Mouse (Mus musculus) gastrocnemius, adult 2 months (tissue): Measurements from ENCODE around the gene Lig1. TPM values are rescaled to one million over a fixed set of nuclear protein-coding genes. Genes with fewer than 3 reads are reported as not detected.
"Not testable (repeated sequence)": the region's sequence is repeated elsewhere in the genome, so short reads cannot be mapped to it uniquely, and the experiment has no call there.

ENCODE experiments used
- DNase-seq: peaks from one replicate; pipeline ENCODE4 v3.0.0; 2022
- H3K27ac ChIP-seq: fragments of 200-600 bp; 2 replicates; pipeline ENCODE4 v1.8.1; 2022; ENCODE audit warnings: mild to moderate bottlenecking
- H3K4me3 ChIP-seq: fragments of 200-600 bp; 2 replicates; pipeline ENCODE4 v1.8.1; 2022; ENCODE audit warnings: mild to moderate bottlenecking, moderate library complexity
- CTCF ChIP-seq: fragments of 200-600 bp; IDR thresholded peaks from 2 replicates; pipeline ENCODE4 v1.8.1; 2022; ENCODE audit warnings: antibody characterized with exemption, mild to moderate bottlenecking, moderate library complexity
- intact Hi-C: fragments of 180-260 bp; cut with DNase I; formaldehyde crosslinking; loops from one replicate; pipeline ENCODE4 v1.15.1; 2025
- long read RNA-seq, 2 experiments: library from polyadenylated mRNA; stranded (forward); transcript quantifications; one replicate each; pipeline ENCODE4 v2.0.0; 2021
- total RNA-seq, 2 experiments: library from RNA; stranded (reverse); gene quantifications; 2 replicates each; pipeline ENCODE4 v1.2.3; 2021

The Lig1 gene
- 1 to 10 TPM; 1.1 to 1.4 TPM for total RNA-seq
- long read RNA-seq, experiment 1, partial matches to known transcripts = 1 of 2 reads
- long read RNA-seq, experiment 1, other reads (novel, unspliced or antisense) = 1 of 2 reads
- long read RNA-seq, experiment 2, partial matches to known transcripts = 0 of 2 reads
- long read RNA-seq, experiment 2, other reads (novel, unspliced or antisense) = 2 of 2 reads

GRCm38 (mm10) chr7:13277081-13277480, at the start of gene Lig1:
Gene Lig1, plus strand, starts transcription at chr7:13277283.
- intact Hi-C loops = loop anchor here (5.0 to 10.0 kb wide), 2 partner anchors 225 to 372 kb away; partner anchors contain the start of gene Mzf1
- Histone ChIP-seq H3K27ac (peak within 1 kb of the TSS; percentile 98), H3K4me3 (peak within 1 kb of the TSS; percentile 75)
- DNase-seq = no peak
- TF ChIP-seq CTCF = no peak

DNA sequence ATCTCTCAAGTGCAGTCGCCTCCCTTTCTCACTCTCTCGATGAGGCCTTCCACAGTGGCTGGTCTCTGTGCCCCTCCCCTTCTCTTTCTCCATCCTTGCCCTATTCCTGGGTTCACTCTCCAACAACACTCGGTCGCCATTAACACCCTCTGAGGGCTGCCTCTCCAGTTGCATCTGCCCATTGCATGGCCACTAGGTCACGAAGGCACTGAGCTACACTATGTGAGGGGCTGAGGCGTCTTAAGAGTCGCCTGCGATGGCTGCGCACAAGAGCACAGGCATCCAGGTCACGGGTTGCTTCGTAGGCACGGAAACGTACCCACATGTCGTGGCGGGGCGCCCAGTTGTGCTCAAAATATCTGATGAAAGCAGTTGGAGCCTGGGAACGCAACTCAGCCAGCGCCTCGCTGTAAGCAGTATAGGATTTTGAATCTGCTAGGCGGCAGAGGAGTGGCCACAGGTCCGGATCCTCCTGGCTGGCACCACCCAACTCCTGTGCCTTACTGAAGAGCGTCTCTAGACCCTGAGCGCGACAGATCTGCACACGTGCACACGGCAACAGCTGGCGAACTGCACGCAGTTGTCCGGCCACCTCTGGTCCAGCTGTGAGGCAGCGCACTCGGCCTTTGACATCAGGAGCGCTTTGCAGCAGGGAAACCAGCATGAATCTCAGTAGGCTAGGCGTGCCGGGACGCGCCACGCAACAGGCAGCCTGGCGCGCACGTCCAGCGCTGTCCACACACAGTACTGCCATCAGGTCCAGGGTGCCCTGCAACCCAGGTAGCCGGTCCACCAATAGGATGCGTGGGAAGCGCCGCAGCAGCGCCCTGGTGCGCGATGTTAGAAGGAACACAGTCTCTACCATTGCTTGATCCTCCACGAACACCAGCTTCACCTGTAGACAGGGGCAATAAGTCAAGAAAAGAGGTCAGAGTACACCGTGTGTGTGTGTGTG, 16.1 kb upstream of the Lig1 start:
- DNase-seq = peak; percentile 48
- intact Hi-C loops = no loop called here
- Histone ChIP-seq H3K4me3 (peak overlapping the region; percentile 15; the same call in 1 of the 2 replicates), H3K27ac (no peak overlapping the region)
- TF ChIP-seq CTCF = no peak

DNA sequence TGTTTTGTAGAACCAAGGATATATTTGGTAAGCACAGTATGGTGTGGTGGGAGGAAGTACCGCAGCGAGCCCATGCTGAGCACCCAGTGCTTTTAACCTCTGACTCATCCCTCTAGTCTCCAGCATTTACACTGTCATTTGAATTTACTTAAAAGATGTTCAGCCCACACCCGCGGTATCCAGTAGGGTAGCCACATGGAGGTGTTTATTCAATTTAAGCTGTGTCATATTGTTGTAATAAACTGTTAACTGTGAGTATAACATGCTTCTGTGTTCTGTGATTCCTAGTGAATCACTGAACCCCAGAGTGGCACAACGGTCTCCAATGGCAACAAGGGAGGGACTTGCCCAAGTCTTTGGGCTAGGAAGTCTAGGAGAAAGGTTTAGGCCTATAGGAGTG, 13.2 kb upstream of the Lig1 start:
- intact Hi-C loops = no loop called here
- no peak for TF ChIP-seq CTCF
- H3K27ac ChIP-seq = no peak overlapping the region
- no peak overlapping the region for H3K4me3 ChIP-seq
- DNase-seq = no peak

DNA sequence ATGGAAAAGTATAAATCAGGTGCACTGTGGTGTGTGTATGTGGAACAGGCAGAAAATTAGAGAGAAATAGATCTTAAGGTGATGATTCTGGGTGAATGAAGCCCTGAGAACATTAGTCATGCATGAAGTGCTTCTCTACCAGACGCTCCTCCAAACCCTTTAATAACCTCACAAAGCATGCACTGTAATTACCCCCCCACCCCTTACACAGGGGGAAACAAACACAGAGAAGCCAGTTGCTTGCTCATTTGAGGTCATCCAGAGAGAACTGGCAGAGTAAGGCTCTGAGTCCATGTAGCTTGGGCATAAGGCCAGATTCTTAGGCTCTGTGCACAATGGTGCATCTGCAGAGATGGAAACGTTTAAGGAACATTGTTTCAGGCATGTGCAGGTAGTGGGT, 12.7 kb upstream of the Lig1 start:
- no peak for TF ChIP-seq CTCF
- Histone ChIP-seq H3K4me3 (no peak overlapping the region), H3K27ac (no peak overlapping the region)
- DNase-seq = no peak
- intact Hi-C loops = no loop called here

GRCm38 (mm10) chr7:13268749-13269260, 8.3 kb upstream of the Lig1 start:
- no peak for TF ChIP-seq CTCF
- DNase-seq = no peak
- Histone ChIP-seq H3K4me3 (no peak overlapping the region), H3K27ac (no peak overlapping the region)
- intact Hi-C loops = no loop called here

- H3K27ac ChIP-seq = no peak overlapping the region
- H3K4me3 ChIP-seq = no peak overlapping the region
- DNase-seq = no peak
- intact Hi-C loops = no loop called here
- TF ChIP-seq CTCF = no peak
Observed at GRCm38 (mm10) chr7:13269394-13269793, 7.7 kb upstream of the Lig1 start.

DNA sequence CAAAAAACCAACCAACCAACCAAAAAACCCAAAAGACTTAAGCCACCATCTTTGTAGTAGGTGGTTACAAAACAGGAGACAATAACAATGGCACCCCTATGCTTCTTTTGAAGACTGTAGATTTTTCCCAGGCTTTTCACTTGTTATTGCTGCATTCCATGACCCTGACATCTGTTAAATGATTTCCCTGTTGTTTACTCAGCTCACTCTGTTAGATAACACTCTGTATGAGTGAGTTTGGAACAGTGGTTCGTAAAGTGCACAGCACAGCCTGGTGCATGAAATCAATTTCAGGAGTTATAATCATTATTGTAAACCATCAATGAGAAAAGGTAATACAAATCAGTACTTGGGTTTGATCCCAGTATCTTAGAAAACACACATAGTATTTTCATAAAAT, 5.4 kb upstream of the Lig1 start:
- intact Hi-C loops = loop anchor here (10.0 kb wide), 1 partner anchor 367 kb away; no protein-coding TSS in a partner anchor
- H3K4me3 ChIP-seq = no peak overlapping the region
- TF ChIP-seq CTCF = no peak
- DNase-seq = no peak
- no peak overlapping the region for H3K27ac ChIP-seq

DNA sequence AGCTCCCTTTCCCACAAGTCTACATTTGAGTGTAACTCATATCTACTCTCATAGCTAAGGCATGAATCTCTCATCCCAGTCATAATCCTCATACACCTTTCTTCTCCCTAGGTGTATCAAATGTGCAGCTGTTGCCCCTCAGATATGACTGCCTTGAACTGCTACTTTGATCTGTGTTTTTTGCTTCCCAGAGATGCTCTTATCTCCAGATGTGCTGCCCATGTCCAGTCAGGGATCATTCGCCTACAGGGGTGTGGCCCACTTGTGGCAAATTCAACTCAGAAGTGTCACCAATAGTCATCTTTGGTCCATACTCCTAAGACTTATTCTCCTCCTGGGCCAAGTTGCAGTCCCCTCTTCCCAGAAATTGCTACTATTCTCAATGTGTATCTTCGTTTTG, 750 bp downstream of the Lig1 start:
- no peak for DNase-seq
- TF ChIP-seq CTCF = no peak
- intact Hi-C loops = loop anchor here (5.0 to 10.0 kb wide), 2 partner anchors 226 to 373 kb away; partner anchors contain the start of gene Mzf1
- peak overlapping the region; percentile 75 for H3K4me3 ChIP-seq
- H3K27ac ChIP-seq = peak overlapping the region; percentile 98

DNA sequence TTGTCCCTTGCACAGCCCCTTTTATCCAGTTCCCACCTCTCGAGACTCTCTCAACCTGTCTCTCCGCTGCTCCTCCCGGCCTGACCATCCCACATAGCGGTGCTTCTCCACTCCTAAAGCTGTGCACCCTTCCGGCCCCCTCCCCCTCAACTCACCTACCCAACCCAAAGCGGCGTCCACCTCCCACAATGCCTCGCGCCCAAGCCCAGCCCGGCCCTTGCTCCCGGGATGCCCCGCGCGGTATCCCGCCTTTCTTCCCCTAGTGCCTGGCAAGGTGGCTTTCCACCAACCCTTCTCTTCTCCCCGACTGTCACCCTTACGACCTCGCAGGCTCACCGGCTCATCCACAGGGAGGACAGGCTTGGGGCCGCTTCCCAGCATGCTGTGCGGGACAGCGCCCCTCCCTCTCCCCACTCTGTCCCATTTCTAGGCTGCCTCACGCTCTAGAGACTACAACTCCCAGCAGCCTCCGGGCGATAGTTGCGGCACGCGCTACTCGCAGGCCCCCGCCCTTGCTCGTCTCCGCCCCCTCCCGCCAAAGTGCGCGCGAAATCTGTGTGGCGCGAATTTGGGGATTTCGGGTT, 1.3 kb downstream of the Lig1 start, which contains the start of gene Zswim9:
Gene Zswim9 (minus strand): TSS at position 414 of the 584 bp plus-strand sequence.
- peak within 1 kb of the TSS; percentile 75 for H3K4me3 ChIP-seq
- TF ChIP-seq CTCF = 0 out of 2 replicates have a peak, but pooled peaks have one; percentile 5
- intact Hi-C loops = loop anchor here (5.0 to 10.0 kb wide), 2 partner anchors 226 to 374 kb away; partner anchors contain the start of gene Mzf1

DNA sequence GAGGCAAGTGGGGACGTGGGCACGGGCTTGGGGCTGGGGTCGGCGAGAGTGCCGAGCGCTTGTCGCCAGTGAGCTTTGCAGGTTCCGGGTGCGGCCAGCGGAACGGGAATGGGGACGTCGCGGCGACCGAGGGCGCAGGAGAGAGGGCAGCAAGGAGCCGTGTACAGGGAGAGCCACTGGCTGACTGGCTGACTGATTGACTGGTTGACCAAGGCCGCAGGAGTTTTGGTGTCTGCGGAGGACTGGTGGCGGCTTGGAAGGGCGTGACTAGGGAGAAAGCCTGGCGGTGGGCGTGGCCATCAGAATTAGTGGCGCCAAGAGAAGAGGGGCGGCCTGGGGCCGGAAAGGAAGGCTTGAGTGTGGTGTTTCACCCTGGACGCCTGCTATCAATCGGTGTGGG, 1.9 kb downstream of the Lig1 start:
- intact Hi-C loops = loop anchor here (5.0 to 10.0 kb wide), 2 partner anchors 227 to 374 kb away; partner anchors contain the start of gene Mzf1
- H3K27ac ChIP-seq = peak overlapping the region; percentile 98; the same call in 1 of the 2 replicates
- not testable (repeated sequence) for DNase-seq
- H3K4me3 ChIP-seq = peak overlapping the region; percentile 75

More for the DNA sequence above, 1.3 kb downstream of the Lig1 start, which contains the start of gene Zswim9:
- H3K27ac ChIP-seq = peak within 1 kb of the TSS; percentile 98
- DNase-seq = peak; percentile 94

GRCm38 (mm10) chr7:13288621-13289020, 11.5 kb downstream of the Lig1 start:
- peak; percentile 69 for TF ChIP-seq CTCF
- no peak for DNase-seq
- intact Hi-C loops = loop anchor here (2.0 to 10.0 kb wide), 3 partner anchors 56 to 1029 kb away; no protein-coding TSS in a partner anchor
- H3K27ac ChIP-seq = no peak overlapping the region
- H3K4me3 ChIP-seq = no peak overlapping the region

GRCm38 (mm10) chr7:13290041-13290675, 13.1 kb downstream of the Lig1 start:
- intact Hi-C loops = no loop called here
- no peak overlapping the region for H3K27ac ChIP-seq
- no peak overlapping the region for H3K4me3 ChIP-seq
- no peak for TF ChIP-seq CTCF
- DNase-seq = no peak
